In genomic region chr3:109340274-109341070, GRCm38 (mm10) we compare ENCODE assay signal across 7 mouse cellular contexts. TPM values are rescaled to one million over a fixed set of nuclear protein-coding genes. Genes with fewer than 3 reads are reported as not detected.
DNase-seq lines count a peak whose midpoint lies in the region; ATAC-seq lines count a peak whose summit lies in the region.

TSS of gene Vav3 (plus strand) at chr3:109340653.

- DNase-seq in adrenal gland, adult (ENCODE audit: inconsistent age in 2 of 2, low spot score in 1 of 2): peak; percentile 73 to 89
- DNase-seq in embryo, embryonic 9.5 days (ENCODE audit: extremely low spot score): peak; percentile 71
- DNase-seq in heart, adult 18-20 months: peak; percentile 76 to 80
- DNase-seq in kidney, adult 11 months: peak; percentile 13
- DNase-seq in spleen, adult 18-20 months: peak; percentile 57 to 68

- H3K9me3 ChIP-seq in limb, embryonic 15.5 days: no peaks in the 10 kb centered on the region
- no peaks in the 10 kb centered on the region for H3K9me3 ChIP-seq in midbrain, embryonic 15.5 days

- ATAC-seq in limb, embryonic 15.5 days (ENCODE audit: insufficient number of reproducible peaks, low FRiP score, low TSS enrichment, low read depth): peak; percentile 74
- peak; percentile 95 for ATAC-seq in midbrain, embryonic 15.5 days (replicated peaks)

- H3K27me3 ChIP-seq in limb, embryonic 15.5 days: 0 out of 2 replicates have a peak, but pooled peaks cover 4% of the 10 kb centered on the region
- no peaks in the 10 kb centered on the region for H3K27me3 ChIP-seq in midbrain, embryonic 15.5 days (replicated peaks)

- peak within 1 kb of the TSS; percentile 60 for H3K9ac ChIP-seq in limb, embryonic 15.5 days
- H3K9ac ChIP-seq in midbrain, embryonic 15.5 days: peak within 1 kb of the TSS; percentile 89

- H3K4me2 ChIP-seq in limb, embryonic 15.5 days: peak within 1 kb of the TSS; percentile 91
- H3K4me2 ChIP-seq in midbrain, embryonic 15.5 days: peak within 1 kb of the TSS; percentile 70

- peak within 1 kb of the TSS; percentile 85 for H3K27ac ChIP-seq in limb, embryonic 15.5 days
- H3K27ac ChIP-seq in midbrain, embryonic 15.5 days: peak within 1 kb of the TSS; percentile 92

- peak within 1 kb of the TSS; percentile 70 for H3K4me3 ChIP-seq in limb, embryonic 15.5 days
- H3K4me3 ChIP-seq in midbrain, embryonic 15.5 days: peak within 1 kb of the TSS; percentile 91

- WGBS in limb, embryonic 15.5 days: under 1% methylated on average over 77 of the region's 92 CpGs
- WGBS in midbrain, embryonic 15.5 days: under 1% methylated on average over 69 of the region's 92 CpGs

- peaks cover 16% of the 10 kb centered on the region for H3K4me1 ChIP-seq in limb, embryonic 15.5 days
- H3K4me1 ChIP-seq in midbrain, embryonic 15.5 days: peaks cover 30% of the 10 kb centered on the region

- no peaks in the 10 kb centered on the region for H3K36me3 ChIP-seq in limb, embryonic 15.5 days
- H3K36me3 ChIP-seq in midbrain, embryonic 15.5 days (replicated peaks): no peaks in the 10 kb centered on the region

RNA-seq across cellular contexts. Expression of gene Vav3, which starts in this region (rescaled TPM):
- 1 to 10 TPM; 4.8 to 5.4 TPM for total RNA-seq in heart, adult 18-20 months (2021)
- 30.0 and 31.3 TPM in 2 replicates for polyA plus RNA-seq in limb, embryonic 15.5 days (2015; fragmentation: Nextera tagmentation; extraction: Ambion mirVana)
- polyA plus RNA-seq in midbrain, embryonic 15.5 days (2015; fragmentation: Nextera tagmentation; extraction: Ambion mirVana): 24.3 and 25.4 TPM in 2 replicates

Comparison
In these comparisons a context has a peak if more than half of its experiments do, and no peak if none do; other contexts are left out.
1. Peak in every context shown above with its lines: DNase-seq, ATAC-seq, H3K4me3 ChIP-seq and H3K27ac ChIP-seq.
2. DNase-seq: peak in every context shown above with its lines; median percentile 81 in adrenal gland, adult; 78 in heart, adult 18-20 months; 71 in embryo, embryonic 9.5 days; 62 in spleen, adult 18-20 months; 13 in kidney, adult 11 months.